Mouse (Mus musculus) adrenal gland, postnatal 14 days (tissue): ENCODE measurements around the gene Ryr1. TPM values are rescaled to one million over a fixed set of nuclear protein-coding genes. Genes with fewer than 3 reads are reported as not detected.
"Not testable (repeated sequence)": the region's sequence is repeated elsewhere in the genome, so short reads cannot be mapped to it uniquely, and the experiment has no call there.

Source experiments
- DNase-seq: peaks from one replicate; pipeline ENCODE4 v3.0.0; 2021; ENCODE audit warnings: mixed read lengths
- total RNA-seq: library from RNA; stranded (reverse); gene quantifications from 2 replicates; pipeline ENCODE4 v1.2.3, GENCODE M21; 2021

The Ryr1 gene
- total RNA-seq, 1 experiment from 2014 or later: 0.11 TPM

GRCm38 (mm10) chr7:29146625-29147367, 21.8 kb upstream of the Ryr1 start:
- DNase-seq: no peak

DNA sequence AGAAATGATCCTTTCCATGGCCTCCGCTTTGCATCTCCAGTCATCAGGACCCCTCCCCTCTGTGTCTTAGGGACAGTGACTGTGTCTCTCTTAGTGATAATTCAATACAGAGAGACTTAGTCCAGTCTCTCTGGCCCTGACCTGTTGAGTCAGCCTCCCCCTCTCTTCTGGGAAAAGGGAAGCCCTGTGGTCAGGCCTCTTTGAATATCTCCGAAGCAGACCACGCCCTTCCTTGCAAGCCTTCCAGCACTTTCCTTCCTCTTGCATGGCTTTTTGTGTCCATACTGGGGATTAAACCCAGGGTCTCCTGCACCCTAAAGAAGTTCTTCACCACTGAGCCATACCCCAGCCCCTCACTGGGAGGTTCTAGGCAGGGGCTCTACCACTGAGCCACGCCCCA, 19.0 kb upstream of the Ryr1 start:
- DNase-seq: no peak

GRCm38 (mm10) chr7:29141416-29141815, 16.4 kb upstream of the Ryr1 start:
- no peak for DNase-seq

DNA sequence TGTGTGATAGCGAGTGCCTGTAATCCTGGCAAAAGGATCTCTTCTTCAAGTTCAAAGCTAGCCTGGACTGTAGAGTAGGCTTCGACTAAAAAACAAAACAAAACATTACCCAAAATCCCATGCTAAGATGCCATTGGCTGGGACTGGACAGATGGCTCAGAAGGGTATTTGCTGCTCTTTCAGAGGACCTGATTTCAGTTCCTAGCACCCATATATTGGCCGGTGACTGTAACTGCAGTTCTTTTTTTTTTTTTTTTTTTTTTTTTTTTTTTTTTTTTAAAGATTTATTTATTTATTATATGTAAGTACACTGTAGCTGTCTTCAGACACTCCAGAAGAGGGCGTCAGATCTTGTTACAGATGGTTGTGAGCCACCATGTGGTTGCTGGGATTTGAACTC, 14.3 kb upstream of the Ryr1 start:
- DNase-seq: not testable (repeated sequence)

- DNase-seq: peak; percentile 36
These were observed 12.4 kb upstream of the Ryr1 start for GRCm38 (mm10) chr7:29137429-29137828.

- peak; percentile 62 for DNase-seq
These were observed 9.9 kb upstream of the Ryr1 start, which contains the start of gene Rasgrp4 for GRCm38 (mm10) chr7:29134693-29135386. Rasgrp4 (plus strand) TSS chr7:29134851.

DNA sequence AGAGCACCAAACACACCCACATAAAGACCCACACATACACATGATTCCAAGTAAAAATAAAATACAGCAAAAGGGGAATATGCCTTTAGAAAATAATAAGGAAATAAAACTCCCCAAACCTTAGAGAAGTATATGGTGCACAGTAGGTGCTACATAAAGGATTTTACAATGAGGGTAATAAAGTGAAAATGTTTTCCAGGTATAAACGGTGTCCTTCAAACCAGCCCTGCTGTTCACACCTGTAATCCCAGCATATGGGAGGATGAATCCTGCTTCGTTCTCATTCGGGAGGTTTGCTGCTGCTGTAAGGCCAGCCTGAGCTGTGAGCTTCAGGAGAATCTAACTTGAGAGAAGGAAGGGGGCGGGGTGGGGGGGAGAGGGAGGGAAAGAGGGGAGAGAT, 9.3 kb upstream of the Ryr1 start:
- DNase-seq: no peak

DNA sequence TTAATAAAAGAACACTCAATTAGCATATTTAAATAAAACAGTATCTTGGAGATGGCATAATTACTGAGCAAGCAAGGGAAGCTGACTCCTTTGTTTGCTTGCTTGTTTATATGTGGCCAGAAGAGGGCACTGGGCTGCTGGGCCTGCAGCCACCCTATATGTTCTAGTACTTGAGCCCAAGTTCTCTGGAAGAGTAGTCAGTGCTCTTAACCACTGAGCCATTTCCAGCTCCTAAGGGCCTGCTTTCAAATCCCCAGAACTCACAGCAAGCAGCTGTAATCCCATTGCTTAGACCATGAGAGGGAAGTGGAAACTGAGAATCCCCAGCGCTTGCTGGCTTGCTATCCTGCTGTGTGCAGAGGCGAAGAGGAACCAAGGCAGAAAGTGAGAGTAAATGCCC, 3.7 kb upstream of the Ryr1 start:
- DNase-seq: no peak

DNA sequence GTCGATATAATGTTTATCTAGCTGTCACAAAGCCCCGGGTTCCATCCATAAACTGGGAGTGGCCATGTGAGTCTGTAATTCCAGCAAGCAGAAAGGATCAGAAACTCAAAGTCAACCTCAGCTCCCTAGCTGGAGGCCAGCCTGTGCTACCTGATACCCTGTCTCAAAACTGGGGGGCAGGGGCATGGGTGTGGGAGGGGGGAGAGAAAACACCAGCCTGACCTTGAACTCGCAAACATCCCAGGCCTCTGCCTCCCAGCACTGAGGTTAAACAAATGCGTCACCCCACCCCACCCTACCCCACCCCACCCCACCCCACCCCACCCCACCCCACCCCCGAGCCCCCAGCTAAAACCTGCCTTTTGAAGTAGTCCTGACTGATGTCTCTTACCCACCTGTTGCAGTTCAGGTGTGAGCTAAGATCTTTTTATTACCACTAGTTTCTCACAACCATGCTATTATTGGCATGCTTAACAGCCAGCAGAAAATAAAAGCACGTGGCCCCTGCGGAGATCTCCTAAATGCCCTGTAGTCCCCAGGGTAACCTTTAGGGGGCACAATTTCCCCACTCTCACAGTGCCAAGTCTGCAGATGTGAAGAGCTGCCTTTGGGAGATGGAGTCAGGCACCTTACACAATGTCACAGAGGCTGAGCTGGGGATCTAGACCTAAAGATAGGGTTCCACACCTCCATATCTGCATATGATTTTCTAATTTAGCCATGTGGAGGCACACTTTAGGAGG, 1.4 kb upstream of the Ryr1 start:
- DNase-seq: peak; percentile 78

DNA sequence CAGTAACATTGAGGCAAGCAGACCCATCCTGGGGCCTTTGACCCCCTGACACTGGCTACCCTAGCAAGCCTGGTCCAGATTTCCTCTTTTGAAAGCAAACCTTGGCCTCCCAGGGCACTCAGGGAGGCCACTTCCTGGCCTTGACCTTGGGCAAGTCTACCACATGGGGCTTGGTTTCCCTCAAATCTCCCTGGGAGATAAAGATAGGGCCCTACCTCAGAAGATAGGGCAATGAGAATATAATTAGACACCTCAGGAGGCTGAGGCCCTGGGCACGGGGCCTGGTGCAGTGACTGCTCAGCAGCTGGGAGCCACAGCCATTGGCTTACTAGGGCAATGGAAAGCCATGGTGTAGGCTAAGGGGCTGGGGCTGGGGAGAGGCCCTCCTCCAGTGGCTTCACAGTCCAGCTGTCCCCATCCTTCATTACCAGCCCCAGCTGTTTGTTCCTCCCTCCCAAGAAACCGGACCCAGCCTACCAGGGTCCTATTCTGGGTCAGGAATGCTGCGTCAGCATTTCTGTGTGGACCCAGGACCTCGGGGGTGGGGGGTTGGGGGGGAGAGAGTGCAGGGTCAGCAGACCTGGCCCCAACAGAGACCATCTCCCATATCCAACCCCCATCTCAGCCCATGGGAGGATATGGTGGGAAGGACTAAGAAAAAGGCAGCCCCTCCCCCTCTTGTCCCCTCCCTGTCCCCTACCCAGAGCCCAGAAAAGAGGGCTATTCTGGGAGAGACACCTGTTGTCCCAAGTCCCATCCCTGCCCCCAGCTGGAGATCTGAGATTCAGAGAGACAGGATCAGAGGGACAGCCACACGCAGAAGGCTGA, 1.2 kb downstream of the Ryr1 start:
- DNase-seq: no peak

- DNase-seq: no peak
These were observed 2.2 kb downstream of the Ryr1 start for GRCm38 (mm10) chr7:29122821-29123220.

- DNase-seq: no peak
These were observed 5.5 kb downstream of the Ryr1 start for GRCm38 (mm10) chr7:29119526-29119925.

DNA sequence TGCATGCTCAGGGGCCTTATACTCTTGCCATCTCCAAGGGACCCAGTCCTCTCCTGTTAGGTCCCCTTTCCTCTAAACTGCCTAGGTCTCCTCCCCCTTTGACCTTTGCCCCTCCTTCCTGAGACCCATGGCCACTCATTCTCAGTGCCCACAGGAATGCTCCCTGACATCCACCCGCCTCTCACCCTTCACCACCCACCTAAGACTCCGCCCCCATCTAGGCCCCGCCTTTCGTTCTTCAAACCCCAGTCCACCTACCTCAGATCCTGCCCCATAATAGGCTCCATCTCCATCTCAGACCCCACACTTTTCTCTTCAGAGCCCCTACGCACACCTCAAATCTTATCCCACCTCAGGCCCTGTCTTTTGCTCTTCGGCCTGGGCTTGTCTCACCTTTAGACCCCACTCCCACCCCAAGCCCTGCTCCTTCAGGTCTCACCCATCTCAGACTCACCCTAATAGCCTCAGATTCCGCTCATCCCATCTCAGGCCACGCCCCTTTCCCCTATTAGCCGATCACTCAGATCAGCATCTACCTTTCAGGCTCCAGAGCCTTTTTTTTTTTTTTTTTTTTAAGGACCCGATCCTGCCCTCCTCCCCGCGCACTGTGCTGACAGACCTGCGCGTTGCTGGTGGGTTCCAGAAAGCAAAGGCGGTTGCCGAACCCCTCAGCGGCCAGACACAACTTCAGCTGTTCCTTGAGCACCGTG, 6.7 kb downstream of the Ryr1 start:
- DNase-seq: no peak

GRCm38 (mm10) chr7:29108992-29109955, 15.7 kb downstream of the Ryr1 start:
- peak; percentile 70 for DNase-seq

- no peak for DNase-seq
These were observed 23.5 kb downstream of the Ryr1 start for GRCm38 (mm10) chr7:29101286-29102017.

- no peak for DNase-seq
These were observed 27.8 kb downstream of the Ryr1 start for GRCm38 (mm10) chr7:29097131-29097530.

DNA sequence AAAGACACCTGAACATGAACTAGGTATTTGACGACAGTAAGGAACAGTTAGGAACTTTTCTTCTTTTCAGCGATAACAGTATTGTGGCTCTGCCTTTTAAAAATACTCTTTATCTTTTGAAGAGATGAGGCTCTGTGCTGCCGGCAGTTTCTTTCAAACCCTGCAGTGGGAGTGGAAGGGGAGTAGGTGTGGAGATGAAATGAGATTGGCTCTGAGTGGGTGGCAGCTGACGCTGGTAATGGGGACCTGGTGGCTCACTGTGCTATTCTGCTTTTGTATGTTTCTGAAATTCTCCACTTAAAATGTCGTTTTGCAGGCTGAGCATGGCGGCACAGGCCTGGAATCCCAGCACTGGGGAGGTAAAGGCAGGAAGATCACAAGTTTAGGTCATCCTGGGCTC, 36.2 kb downstream of the Ryr1 start:
- no peak for DNase-seq

DNA sequence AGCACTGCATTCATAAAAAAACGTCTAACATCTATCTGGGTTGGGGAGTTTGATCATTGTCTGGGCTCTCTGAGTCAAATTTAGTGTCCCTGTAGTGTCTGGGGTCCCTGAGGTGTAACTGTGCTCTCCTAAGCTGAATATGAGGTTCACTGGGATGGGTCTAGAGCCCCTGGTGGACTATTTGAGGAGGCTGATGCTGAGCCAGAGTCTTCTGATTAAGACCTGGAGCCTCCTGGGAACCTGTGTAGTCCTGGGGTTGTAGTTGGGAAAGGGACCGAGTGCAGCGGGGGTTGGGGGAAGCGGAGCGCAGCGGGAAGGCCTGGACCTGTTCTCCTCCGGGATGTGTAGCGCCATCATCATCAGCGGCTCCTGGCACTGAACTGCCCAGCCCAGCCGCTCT, 38.1 kb downstream of the Ryr1 start:
- DNase-seq: no peak

GRCm38 (mm10) chr7:29085981-29086380, 39.0 kb downstream of the Ryr1 start:
- DNase-seq: no peak

GRCm38 (mm10) chr7:29084411-29084810, 40.6 kb downstream of the Ryr1 start:
- no peak for DNase-seq
